Mouse (Mus musculus) left cerebral cortex, adult 11 months (tissue): ENCODE measurements around the gene Chmp3.

Experiments used
- DNase-seq: peaks from one replicate; pipeline ENCODE4 v3.0.0; 2022; ENCODE audit warnings: low spot score

Gene Chmp3

GRCm38 (mm10) chr6:71609968-71610367, 66.4 kb downstream of the Chmp3 start:
- peak; percentile 49 for DNase-seq

DNA sequence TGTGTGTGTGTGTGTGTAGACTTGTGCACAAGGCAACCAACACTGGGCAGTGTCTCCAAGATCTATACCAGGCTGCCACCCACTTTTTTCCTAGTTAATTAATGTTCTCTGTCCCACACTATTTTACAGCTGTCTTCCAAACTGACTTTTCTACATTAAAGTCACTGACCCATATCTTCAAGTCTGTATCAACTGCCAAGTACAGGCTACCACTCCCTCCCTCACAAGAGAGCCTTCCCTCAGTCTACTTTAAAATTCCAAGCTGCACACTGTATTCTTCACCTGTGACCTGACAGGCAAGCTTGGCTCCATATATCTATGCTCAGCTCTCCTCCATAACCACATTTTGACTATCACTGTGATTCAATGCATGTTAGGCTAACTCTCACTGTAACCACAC, 69.6 kb downstream of the Chmp3 start:
- no peak for DNase-seq

DNA sequence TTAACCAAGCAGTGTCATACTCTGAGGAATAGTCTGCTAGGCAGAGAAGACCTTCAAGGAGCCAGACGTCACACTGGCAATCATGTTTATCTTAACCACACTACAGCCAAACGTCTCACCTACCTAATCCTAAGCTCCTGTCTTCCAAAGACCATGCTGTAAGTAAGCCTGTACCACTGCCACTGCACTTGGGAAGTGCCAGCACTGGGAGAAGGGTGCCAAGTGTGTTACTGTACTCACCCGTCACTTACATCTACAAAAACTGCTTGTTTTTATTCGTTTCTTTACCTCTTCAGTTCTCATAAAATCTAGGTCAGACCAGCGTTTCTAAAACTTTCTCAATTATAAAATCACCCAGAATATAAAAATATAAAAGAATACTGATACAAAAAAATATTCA, 73.4 kb downstream of the Chmp3 start:
- DNase-seq = no peak

DNA sequence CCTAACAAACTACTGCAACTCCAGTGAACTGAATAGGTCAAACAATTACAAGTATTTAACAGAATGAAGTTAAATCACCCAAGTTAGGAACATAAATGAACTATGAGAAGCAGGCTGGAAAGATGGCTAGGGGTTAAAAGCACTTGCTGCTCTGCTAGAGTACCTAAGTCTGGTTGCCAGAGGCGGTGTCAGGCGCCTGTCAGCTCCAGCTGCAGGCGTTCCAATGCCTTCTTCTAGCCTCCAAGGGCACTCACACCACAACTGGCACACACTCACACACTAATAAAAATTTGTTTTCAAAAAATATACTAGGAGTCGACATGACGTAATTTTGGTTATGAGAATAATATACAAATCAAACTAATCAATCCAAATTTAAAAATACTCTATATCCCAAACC, 78.0 kb downstream of the Chmp3 start:
- no peak for DNase-seq

GRCm38 (mm10) chr6:71621981-71622380, 78.4 kb downstream of the Chmp3 start:
- DNase-seq = no peak

- DNase-seq = no peak
Measured at GRCm38 (mm10) chr6:71624723-71625122, 81.1 kb downstream of the Chmp3 start.

DNA sequence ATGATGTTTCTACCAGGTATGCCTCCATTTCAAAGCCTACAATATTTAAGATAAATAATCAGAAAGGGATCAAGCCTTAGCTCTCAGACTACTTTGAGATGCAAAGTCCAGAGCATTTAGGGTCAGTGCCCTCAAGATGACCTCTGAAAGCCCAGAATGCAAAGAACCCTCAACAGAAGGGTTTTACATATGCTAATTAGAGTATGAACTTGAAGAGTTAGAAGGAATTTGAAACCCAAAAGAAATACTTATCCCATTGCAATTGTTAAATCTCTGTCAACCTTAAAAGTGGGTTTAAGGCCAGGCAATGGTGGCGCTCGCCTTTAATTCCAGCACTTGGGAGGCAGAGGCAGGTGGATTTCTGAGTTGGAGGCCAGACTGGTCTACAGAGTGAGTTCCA, 82.4 kb downstream of the Chmp3 start:
- no peak for DNase-seq

DNA sequence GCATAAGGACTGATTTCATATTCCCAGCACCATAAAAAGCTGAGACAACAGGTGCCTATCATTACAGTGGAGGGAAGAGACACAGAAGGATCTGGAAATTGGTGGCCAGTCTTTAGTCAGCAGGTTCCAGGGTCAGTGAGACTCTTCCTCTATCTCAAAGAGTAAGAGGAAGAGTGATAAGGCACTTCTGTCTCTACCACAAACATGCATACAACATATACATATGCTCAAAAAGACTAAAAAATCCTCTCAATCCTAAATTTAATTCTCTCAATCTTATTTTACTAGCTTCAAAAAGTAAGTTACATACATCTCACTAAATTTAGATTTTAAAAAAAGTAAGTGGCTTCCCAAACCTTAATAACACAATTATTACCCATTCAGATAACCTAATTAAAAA, 83.7 kb downstream of the Chmp3 start:
- DNase-seq = no peak

DNA sequence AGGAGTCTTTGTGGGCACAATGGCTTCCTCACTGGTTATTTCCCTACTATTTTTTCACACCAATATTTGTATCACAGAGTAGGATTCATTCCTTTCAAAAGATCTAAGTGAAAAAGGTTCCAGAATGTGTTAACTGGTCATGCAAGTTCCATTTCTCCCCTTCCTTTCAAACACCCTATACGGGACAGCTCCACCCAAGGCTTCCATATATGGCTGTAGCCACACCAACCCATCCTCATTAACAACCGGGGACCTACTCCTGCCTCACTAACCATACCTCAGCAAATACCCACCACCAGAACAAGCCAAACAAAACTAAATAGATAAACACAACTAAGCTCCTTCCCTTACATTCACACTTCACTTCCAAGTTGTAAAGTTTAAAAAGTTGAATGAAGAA, 87.6 kb downstream of the Chmp3 start:
- DNase-seq = no peak

DNA sequence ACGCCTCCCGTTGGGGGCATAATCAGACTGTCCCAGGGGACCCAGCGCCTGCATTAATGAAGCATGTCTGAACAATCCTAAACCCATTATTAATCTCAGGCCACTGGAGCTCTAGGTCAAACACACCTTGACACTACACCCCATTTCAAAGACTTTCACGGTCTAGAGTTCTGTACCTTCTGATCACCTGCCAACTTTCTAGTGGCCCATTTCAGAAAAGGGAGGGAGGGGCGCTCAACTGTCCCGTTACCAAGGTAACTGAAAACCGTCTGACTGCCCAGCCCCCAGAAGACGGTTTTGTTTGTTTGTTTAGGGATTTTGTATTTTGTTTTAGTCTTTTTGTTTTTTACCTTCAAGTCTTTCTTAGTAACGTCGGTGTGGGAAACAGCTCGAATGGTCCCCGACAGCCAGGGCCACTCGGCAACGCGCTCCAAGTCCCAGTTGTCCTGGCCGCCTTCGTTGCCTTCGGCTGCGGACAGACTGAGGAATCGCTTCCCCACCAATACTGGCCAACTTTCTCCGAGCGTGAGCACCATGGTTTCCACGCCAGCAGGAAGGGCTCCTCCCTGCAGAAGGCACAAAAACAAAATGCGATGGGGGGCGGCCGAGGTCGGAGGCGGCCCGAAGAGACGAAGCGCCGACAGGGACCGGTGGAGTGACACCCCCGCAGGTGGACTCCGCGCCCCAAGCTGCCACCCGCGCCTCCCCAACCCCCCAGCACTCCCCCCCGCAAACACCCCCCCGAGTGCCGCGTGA, 88.3 kb downstream of the Chmp3 start:
- no peak for DNase-seq
